Mouse (Mus musculus): ENCODE results near the gene Crabp2. TPM values are rescaled to one million over a fixed set of nuclear protein-coding genes. Genes with fewer than 3 reads are reported as not detected.

The Crabp2 gene
- polyA plus RNA-seq, 1 experiment from 2014 or later, result 44.4 TPM

DNA sequence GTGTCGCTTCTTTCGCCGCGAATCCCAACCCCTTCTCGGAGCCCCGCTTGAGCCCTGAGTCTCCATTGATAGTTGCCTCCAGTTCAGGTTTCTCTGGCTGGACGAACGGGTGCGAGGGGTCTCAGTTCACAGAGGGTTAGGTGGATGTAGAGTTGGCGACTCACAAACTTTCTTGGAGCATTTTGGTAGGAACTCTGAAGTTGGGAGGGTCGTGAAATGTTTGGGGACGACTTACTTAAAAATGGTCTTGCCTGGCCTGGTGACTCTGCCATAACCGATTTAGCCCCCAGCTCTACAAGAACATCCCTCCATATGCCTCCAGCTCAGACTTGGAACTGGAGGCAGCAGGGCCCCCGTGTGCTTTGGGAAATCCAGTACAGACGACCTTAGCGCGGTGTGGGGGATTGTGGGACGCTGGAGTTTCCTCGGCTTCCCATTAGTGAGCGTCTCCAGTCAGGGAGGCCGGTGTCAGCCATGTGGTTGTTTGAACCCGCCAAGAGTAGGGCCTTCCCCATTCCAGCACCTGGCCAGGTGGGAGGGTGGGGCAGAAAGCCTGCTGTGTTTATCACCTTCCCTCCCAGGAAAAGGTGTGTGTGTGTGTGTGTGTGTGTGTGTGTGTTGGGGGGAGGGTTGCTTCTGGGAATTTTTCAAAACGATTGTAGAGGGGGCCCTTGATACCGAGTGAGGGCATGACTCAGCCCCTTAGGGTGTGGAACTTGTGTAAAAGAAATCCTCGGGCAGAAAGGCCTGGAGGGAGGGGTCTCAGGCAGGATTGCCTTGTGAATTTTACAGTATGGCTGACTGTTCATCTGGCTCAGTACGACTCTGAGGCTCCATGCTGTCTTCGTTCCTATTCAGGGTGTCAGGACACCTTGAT, 41.2 kb upstream of the Crabp2 start:
- WGBS, result 1% methylated on average over 27 of the region's 27 CpGs

DNA sequence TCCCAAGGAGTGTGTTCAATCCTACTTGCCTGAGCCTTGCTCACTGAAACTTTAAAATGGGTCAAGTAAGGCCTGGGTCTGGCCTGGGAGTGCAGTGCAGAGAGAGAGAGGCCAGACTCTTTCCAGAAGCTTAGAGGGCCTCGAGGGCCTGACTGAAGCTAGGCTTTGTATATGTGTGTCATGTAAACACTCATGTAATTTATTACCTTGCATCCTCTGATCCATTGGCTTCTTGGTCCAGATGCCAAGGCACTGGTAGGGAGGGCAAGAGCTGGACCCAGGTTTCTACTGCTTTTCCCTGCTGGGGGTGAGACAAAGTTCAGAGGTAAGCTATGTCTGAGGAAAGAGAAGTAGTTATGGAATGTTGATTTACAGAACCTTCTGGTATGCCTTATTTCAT, 40.6 kb upstream of the Crabp2 start:
- no peak for ATAC-seq
- Histone ChIP-seq H3K36me3 (ENCODE audit: control insufficient read depth, insufficient read depth, low read length) (no peaks in the 10 kb centered on the region), H3K27ac (ENCODE audit: low read length) (no peak overlapping the region), H3K27me3 (ENCODE audit: control insufficient read depth, insufficient read depth, low read depth, low read length) (no peaks in the 10 kb centered on the region), H3K9me3 (replicated peaks; ENCODE audit: control insufficient read depth, low read length, poor library complexity, severe bottlenecking) (no peaks in the 10 kb centered on the region), H3K9ac (ENCODE audit: low read depth, low read length) (peak overlapping the region; percentile 84), H3K4me3 (ENCODE audit: low read depth, low read length) (peak overlapping the region; percentile 97), H3K4me1 (ENCODE audit: control insufficient read depth, insufficient read depth, low read length) (peaks cover 28% of the 10 kb centered on the region), H3K4me2 (ENCODE audit: low read length) (peak overlapping the region; percentile 80)
- WGBS, result 12% methylated on average over 1 of the region's 1 CpGs

More for the DNA sequence above, 41.2 kb upstream of the Crabp2 start:
- Histone ChIP-seq H3K9me3 (replicated peaks; ENCODE audit: control insufficient read depth, low read length, poor library complexity, severe bottlenecking) (no peaks in the 10 kb centered on the region), H3K4me1 (ENCODE audit: control insufficient read depth, insufficient read depth, low read length) (peaks cover 28% of the 10 kb centered on the region), H3K4me3 (ENCODE audit: low read depth, low read length) (peak overlapping the region; percentile 97), H3K27ac (ENCODE audit: low read length) (peak overlapping the region; percentile 92), H3K27me3 (ENCODE audit: control insufficient read depth, insufficient read depth, low read depth, low read length) (no peaks in the 10 kb centered on the region), H3K36me3 (ENCODE audit: control insufficient read depth, insufficient read depth, low read length) (no peaks in the 10 kb centered on the region), H3K9ac (ENCODE audit: low read depth, low read length) (peak overlapping the region; percentile 84), H3K4me2 (ENCODE audit: low read length) (peak overlapping the region; percentile 80)
- peak; percentile 0; the same call in 1 of the 2 replicates for ATAC-seq

DNA sequence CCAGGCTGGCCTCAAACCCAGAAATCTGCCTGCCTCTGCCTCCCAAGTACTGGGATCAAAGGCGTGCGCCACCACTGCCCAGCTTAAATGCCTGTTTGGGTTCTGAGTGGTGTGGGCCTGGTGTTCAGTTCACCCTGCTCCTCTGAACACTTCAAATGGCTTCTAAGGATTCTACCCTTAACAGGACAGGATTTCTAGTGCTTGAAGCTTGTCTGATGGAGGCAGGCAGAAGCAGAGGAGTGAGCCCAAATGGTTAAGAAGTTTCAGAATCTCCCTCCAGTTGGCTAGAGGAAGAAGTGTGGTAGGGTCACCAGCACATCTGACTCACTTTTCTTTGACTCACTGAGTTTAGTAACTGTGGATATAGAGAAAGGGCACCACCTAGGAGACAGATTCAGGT, 39.1 kb upstream of the Crabp2 start:
- Histone ChIP-seq H3K9me3 (replicated peaks; ENCODE audit: control insufficient read depth, low read length, poor library complexity, severe bottlenecking) (no peaks in the 10 kb centered on the region), H3K4me2 (ENCODE audit: low read length) (no peak overlapping the region), H3K27ac (ENCODE audit: low read length) (no peak overlapping the region), H3K9ac (ENCODE audit: low read depth, low read length) (no peak overlapping the region), H3K36me3 (ENCODE audit: control insufficient read depth, insufficient read depth, low read length) (no peaks in the 10 kb centered on the region; the same call in 1 of the 2 replicates), H3K4me3 (ENCODE audit: low read depth, low read length) (no peak overlapping the region), H3K27me3 (ENCODE audit: control insufficient read depth, insufficient read depth, low read depth, low read length) (no peaks in the 10 kb centered on the region), H3K4me1 (ENCODE audit: control insufficient read depth, insufficient read depth, low read length) (peaks cover 28% of the 10 kb centered on the region)
- no peak for ATAC-seq
- WGBS, result 92% methylated on average over 2 of the region's 2 CpGs

DNA sequence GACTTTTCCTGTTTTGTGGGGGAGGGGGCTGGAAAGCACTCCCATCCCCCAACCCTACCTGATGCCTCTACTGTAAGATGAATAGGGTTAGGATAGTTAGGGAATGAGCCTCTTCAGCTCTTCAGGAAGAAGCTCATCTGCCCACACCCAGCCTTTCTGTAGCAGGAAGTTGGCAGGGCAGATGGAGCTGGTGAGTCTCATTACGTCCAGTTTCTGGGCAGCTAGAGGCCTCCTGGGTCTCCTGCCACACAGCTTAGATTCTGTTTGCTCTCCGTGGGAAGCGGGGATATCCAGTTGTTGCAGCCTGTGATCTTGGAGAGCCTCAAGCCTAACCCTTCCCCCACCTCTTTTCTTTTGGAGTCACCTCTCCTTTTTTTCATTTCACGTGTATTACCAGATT, 38.6 kb upstream of the Crabp2 start:
- Histone ChIP-seq H3K27ac (ENCODE audit: low read length) (no peak overlapping the region), H3K9ac (ENCODE audit: low read depth, low read length) (peak overlapping the region; percentile 60), H3K9me3 (replicated peaks; ENCODE audit: control insufficient read depth, low read length, poor library complexity, severe bottlenecking) (no peaks in the 10 kb centered on the region), H3K36me3 (ENCODE audit: control insufficient read depth, insufficient read depth, low read length) (no peaks in the 10 kb centered on the region; the same call in 1 of the 2 replicates), H3K4me3 (ENCODE audit: low read depth, low read length) (no peak overlapping the region), H3K4me2 (ENCODE audit: low read length) (peak overlapping the region; percentile 67), H3K4me1 (ENCODE audit: control insufficient read depth, insufficient read depth, low read length) (peaks cover 28% of the 10 kb centered on the region), H3K27me3 (ENCODE audit: control insufficient read depth, insufficient read depth, low read depth, low read length) (no peaks in the 10 kb centered on the region)
- ATAC-seq, result no peak
- WGBS, result 10% methylated on average over 4 of the region's 4 CpGs

DNA sequence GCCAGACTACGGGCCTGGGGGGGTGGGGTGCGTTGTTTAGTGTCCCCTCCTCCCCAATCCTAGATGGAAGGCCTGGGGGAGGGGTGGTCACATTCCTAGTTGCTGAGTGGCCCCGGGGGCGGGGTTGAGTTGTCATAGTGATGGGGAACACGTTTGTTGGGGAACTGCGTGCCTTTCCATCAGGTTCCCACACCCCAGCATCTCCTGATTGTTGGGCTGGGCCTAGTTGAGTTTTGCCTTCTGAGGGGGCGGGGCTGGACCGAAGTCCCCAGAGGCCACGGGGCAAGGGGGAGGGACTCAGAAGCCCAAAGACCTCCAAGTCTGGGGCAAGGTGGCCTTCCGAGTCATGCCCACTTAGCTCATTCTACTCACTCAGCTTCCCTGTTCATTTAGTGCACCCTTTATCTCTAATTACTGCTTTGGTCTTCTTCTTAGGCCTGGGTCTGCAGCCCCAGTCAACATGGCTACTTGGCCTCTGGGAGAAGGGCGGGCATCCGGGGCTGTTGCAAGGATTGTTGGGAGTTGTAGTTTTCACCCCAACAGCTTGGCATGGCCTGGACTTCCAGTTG, 37.8 kb upstream of the Crabp2 start:
- WGBS, result 3% methylated on average over 12 of the region's 12 CpGs
- Histone ChIP-seq H3K9me3 (replicated peaks; ENCODE audit: control insufficient read depth, low read length, poor library complexity, severe bottlenecking) (no peaks in the 10 kb centered on the region), H3K27ac (ENCODE audit: low read length) (peak overlapping the region; percentile 75), H3K4me3 (ENCODE audit: low read depth, low read length) (peak overlapping the region; percentile 42), H3K27me3 (ENCODE audit: control insufficient read depth, insufficient read depth, low read depth, low read length) (no peaks in the 10 kb centered on the region), H3K4me2 (ENCODE audit: low read length) (peak overlapping the region; percentile 67), H3K9ac (ENCODE audit: low read depth, low read length) (peak overlapping the region; percentile 60), H3K36me3 (ENCODE audit: control insufficient read depth, insufficient read depth, low read length) (no peaks in the 10 kb centered on the region; the same call in none of the 2 replicates), H3K4me1 (ENCODE audit: control insufficient read depth, insufficient read depth, low read length) (peaks cover 28% of the 10 kb centered on the region)
- ATAC-seq, result no peak

DNA sequence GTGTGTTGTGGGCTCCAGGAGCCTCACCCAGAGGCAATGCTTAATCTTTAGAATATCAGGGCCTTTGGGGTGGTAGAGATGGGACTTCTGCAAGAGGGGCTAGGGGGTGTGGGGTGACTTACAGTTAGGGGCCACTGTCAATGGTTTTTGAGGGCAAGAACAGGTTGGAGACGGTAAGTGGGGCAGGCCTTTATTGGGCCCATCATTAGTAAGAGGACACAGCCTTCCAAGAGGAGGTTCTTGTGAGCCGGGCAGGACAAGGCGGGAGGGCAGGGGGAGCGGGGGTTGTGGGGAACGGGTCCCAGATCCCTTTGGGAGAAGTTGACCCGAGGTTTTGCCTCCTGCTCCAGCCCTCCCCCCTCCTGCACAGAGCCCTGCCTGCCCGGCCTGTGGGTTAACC, 35.0 kb upstream of the Crabp2 start:
- Histone ChIP-seq H3K27ac (ENCODE audit: low read length) (no peak overlapping the region), H3K36me3 (ENCODE audit: control insufficient read depth, insufficient read depth, low read length) (no peaks in the 10 kb centered on the region; the same call in none of the 2 replicates), H3K9ac (ENCODE audit: low read depth, low read length) (no peak overlapping the region), H3K4me2 (ENCODE audit: low read length) (no peak overlapping the region), H3K9me3 (replicated peaks; ENCODE audit: control insufficient read depth, low read length, poor library complexity, severe bottlenecking) (no peaks in the 10 kb centered on the region), H3K4me3 (ENCODE audit: low read depth, low read length) (no peak overlapping the region), H3K4me1 (ENCODE audit: control insufficient read depth, insufficient read depth, low read length) (peaks cover 16% of the 10 kb centered on the region), H3K27me3 (ENCODE audit: control insufficient read depth, insufficient read depth, low read depth, low read length) (no peaks in the 10 kb centered on the region)
- WGBS, result 81% methylated on average over 7 of the region's 7 CpGs
- ATAC-seq, result no peak

DNA sequence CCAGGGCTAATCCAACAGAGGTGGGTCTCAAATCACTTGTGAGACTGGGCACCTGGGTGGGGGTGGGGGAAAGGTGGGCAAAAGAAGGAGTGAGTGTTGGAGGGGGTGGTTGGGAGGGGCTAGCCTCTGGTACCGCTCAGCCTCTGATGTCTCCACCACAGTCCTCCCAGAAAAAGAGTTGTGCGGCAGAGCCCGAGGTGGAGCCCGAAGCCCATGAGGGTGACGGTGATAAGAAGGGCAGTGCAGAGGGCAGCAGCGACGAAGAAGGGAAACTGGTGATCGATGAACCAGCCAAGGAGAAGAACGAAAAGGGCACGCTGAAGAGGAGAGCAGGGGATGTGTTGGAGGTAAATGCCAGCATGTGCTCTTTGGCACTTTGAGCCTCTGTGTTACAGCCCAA, 34.6 kb upstream of the Crabp2 start:
- H3K4me3 ChIP-seq (ENCODE audit: low read depth, low read length), result no peak overlapping the region
- H3K27me3 ChIP-seq (ENCODE audit: control insufficient read depth, insufficient read depth, low read depth, low read length), result no peaks in the 10 kb centered on the region
- H3K4me2 ChIP-seq (ENCODE audit: low read length), result no peak overlapping the region
- 97% methylated on average over 10 of the region's 10 CpGs for WGBS
- H3K36me3 ChIP-seq (ENCODE audit: control insufficient read depth, insufficient read depth, low read length), result no peaks in the 10 kb centered on the region; the same call in none of the 2 replicates
- H3K9me3 ChIP-seq (replicated peaks; ENCODE audit: control insufficient read depth, low read length, poor library complexity, severe bottlenecking), result no peaks in the 10 kb centered on the region
- H3K9ac ChIP-seq (ENCODE audit: low read depth, low read length), result no peak overlapping the region
- H3K27ac ChIP-seq (ENCODE audit: low read length), result no peak overlapping the region
- no peak for ATAC-seq
- H3K4me1 ChIP-seq (ENCODE audit: control insufficient read depth, insufficient read depth, low read length), result peaks cover 17% of the 10 kb centered on the region

DNA sequence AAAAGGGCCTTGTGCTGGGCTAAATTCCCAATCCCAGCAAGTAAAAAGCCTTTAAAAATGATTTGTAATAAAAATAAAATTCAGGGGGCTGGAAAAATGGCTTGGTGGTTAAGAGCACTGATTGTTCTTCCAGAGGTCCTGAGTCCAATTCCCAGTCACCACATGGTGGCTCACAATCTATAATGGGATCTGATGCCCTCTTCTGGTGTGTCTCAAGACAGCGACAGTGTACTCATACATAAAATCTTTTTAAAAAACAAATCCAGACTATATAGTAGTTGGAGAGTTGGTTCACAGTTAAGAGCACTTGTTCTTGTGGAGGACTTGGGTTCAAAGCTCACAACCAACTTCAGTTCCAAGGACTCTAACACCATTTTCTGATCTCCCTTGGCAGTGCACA, 31.5 kb upstream of the Crabp2 start:
- H3K4me3 ChIP-seq (ENCODE audit: low read depth, low read length), result no peak overlapping the region
- no peak overlapping the region for H3K4me2 ChIP-seq (ENCODE audit: low read length)
- no peaks in the 10 kb centered on the region for H3K9me3 ChIP-seq (replicated peaks; ENCODE audit: control insufficient read depth, low read length, poor library complexity, severe bottlenecking)
- peaks cover under 1% of the 10 kb centered on the region for H3K36me3 ChIP-seq (ENCODE audit: control insufficient read depth, insufficient read depth, low read length)
- no peak overlapping the region for H3K9ac ChIP-seq (ENCODE audit: low read depth, low read length)
- H3K27ac ChIP-seq (ENCODE audit: low read length), result no peak overlapping the region
- ATAC-seq, result no peak
- WGBS, result 88% methylated on average over 1 of the region's 1 CpGs
- H3K4me1 ChIP-seq (ENCODE audit: control insufficient read depth, insufficient read depth, low read length), result peaks cover 15% of the 10 kb centered on the region
- H3K27me3 ChIP-seq (ENCODE audit: control insufficient read depth, insufficient read depth, low read depth, low read length), result no peaks in the 10 kb centered on the region

DNA sequence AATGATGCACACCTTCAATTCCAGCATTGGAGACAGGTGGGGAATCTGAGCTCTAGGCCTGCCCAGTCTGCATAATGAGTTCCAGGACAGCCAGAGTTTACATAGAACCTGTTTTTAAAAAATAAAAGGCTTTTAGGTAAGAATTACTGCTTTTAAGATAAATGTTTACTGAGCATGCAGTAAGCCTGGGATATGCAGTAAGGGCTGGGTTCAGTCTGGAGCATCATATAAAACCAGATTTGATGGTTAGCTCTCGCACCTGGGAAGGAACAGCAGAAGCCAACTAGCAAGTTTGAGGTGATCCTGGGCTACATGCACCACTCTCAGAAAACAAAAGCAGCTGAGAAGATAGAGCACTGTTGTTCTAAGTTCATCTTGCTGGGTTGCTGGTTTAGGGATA, 29.9 kb upstream of the Crabp2 start:
- Histone ChIP-seq H3K4me3 (ENCODE audit: low read depth, low read length) (no peak overlapping the region), H3K27ac (ENCODE audit: low read length) (no peak overlapping the region), H3K4me1 (ENCODE audit: control insufficient read depth, insufficient read depth, low read length) (peaks cover 15% of the 10 kb centered on the region), H3K4me2 (ENCODE audit: low read length) (no peak overlapping the region; the same call in 1 of the 2 replicates), H3K36me3 (ENCODE audit: control insufficient read depth, insufficient read depth, low read length) (peaks cover 12% of the 10 kb centered on the region), H3K9ac (ENCODE audit: low read depth, low read length) (no peak overlapping the region), H3K9me3 (replicated peaks; ENCODE audit: control insufficient read depth, low read length, poor library complexity, severe bottlenecking) (no peaks in the 10 kb centered on the region), H3K27me3 (ENCODE audit: control insufficient read depth, insufficient read depth, low read depth, low read length) (no peaks in the 10 kb centered on the region)
- no peak for ATAC-seq
- WGBS, result 97% methylated on average over 1 of the region's 1 CpGs

Data from midbrain, embryonic 16.5 days (tissue).